Mouse (Mus musculus) common myeloid progenitor, adult 5-6 weeks (primary cell): ENCODE measurements at regions not wholly inside any gene's neighbourhood (a gene's known extent, or its start where the extent isn't known, plus 50 kb on each side); places are given as distances from the start of the nearest gene placed in this dataset.

Source experiments
- ATAC-seq: replicated peaks from 2 replicates; pipeline ENCODE4 v1.8.0; 2016; ENCODE audit warnings: low read depth, mild to moderate bottlenecking, moderate TSS enrichment, inconsistent platforms; ENCODE audit not compliant: poor library complexity, severe bottlenecking

- ATAC-seq, result no peak
These were observed 286.0 kb upstream of the Atp2b1 start for GRCm38 (mm10) chr10:98628191-98628590.

- peak; percentile 82 for ATAC-seq
These were observed 285.0 kb upstream of the Atp2b1 start for GRCm38 (mm10) chr10:98629248-98629647.

- no peak for ATAC-seq
These were observed 276.2 kb upstream of the Atp2b1 start for GRCm38 (mm10) chr10:98637759-98638611.

- no peak for ATAC-seq
These were observed 268.5 kb upstream of the Atp2b1 start for GRCm38 (mm10) chr10:98645681-98646122.

- ATAC-seq, result no peak
These were observed 267.8 kb upstream of the Atp2b1 start for GRCm38 (mm10) chr10:98646311-98646999.

- no peak for ATAC-seq
These were observed 265.4 kb upstream of the Atp2b1 start for GRCm38 (mm10) chr10:98648710-98649245.

- ATAC-seq, result no peak
These were observed 263.7 kb upstream of the Atp2b1 start for GRCm38 (mm10) chr10:98650533-98650932.

GRCm38 (mm10) chr10:98651127-98651526 is 263.1 kb upstream of the Atp2b1 start:
- no peak for ATAC-seq

GRCm38 (mm10) chr10:98651599-98651998 is 262.6 kb upstream of the Atp2b1 start:
- ATAC-seq, result no peak

GRCm38 (mm10) chr10:98652084-98652483 is 262.1 kb upstream of the Atp2b1 start:
- no peak for ATAC-seq

- ATAC-seq, result no peak
These were observed 253.5 kb upstream of the Atp2b1 start for GRCm38 (mm10) chr10:98660747-98661146.

GRCm38 (mm10) chr10:98665936-98666505 is 248.2 kb upstream of the Atp2b1 start:
- no peak for ATAC-seq

GRCm38 (mm10) chr10:98667728-98668127 is 246.5 kb upstream of the Atp2b1 start:
- ATAC-seq, result no peak

GRCm38 (mm10) chr10:98674131-98674530 is 240.1 kb upstream of the Atp2b1 start:
- no peak for ATAC-seq

- no peak for ATAC-seq
These were observed 237.3 kb upstream of the Atp2b1 start for GRCm38 (mm10) chr10:98676907-98677306.

- no peak for ATAC-seq
These were observed 236.0 kb upstream of the Atp2b1 start for GRCm38 (mm10) chr10:98678234-98678633.

- ATAC-seq, result no peak
These were observed 231.8 kb upstream of the Atp2b1 start for GRCm38 (mm10) chr10:98682436-98682835.

GRCm38 (mm10) chr10:98684195-98684594 is 230.0 kb upstream of the Atp2b1 start:
- peak; percentile 87 for ATAC-seq

GRCm38 (mm10) chr10:98684707-98685106 is 229.5 kb upstream of the Atp2b1 start:
- ATAC-seq, result no peak

- ATAC-seq, result no peak
These were observed 228.5 kb upstream of the Atp2b1 start for GRCm38 (mm10) chr10:98685739-98686138.

- no peak for ATAC-seq
These were observed 227.8 kb upstream of the Atp2b1 start for GRCm38 (mm10) chr10:98686370-98686769.
